Mouse (Mus musculus) thymus, adult 2 months (tissue): ENCODE data around the gene Aplp2. TPM values are rescaled to one million over a fixed set of nuclear protein-coding genes. Genes with fewer than 3 reads are reported as not detected.

Experiments
- DNase-seq: peaks from one replicate; pipeline ENCODE4 v3.0.0; 2021
- H3K27ac ChIP-seq: fragments of 200-500 bp; 2 replicates; pipeline ENCODE4 v1.5.1; 2012; ENCODE audit warnings: low read length, control low read depth; ENCODE audit not compliant: control insufficient read depth, insufficient read depth
- H3K27me3 ChIP-seq: fragments of 200-500 bp; 2 replicates; pipeline ENCODE4 v1.6.1; 2012; ENCODE audit warnings: mild to moderate bottlenecking, low read length, moderate library complexity, mixed read lengths; ENCODE audit not compliant: control insufficient read depth, insufficient read depth
- H3K36me3 ChIP-seq: fragments of 200-500 bp; 2 replicates; pipeline ENCODE4 v1.6.1; 2012; ENCODE audit warnings: mild to moderate bottlenecking, low read length, moderate library complexity; ENCODE audit not compliant: control insufficient read depth, insufficient read depth
- H3K4me1 ChIP-seq: fragments of 200-500 bp; replicated peaks from 2 replicates; pipeline ENCODE4 v1.6.1; 2012; ENCODE audit warnings: low read length; ENCODE audit not compliant: control insufficient read depth, insufficient read depth
- H3K4me3 ChIP-seq: fragments of 200-500 bp; 2 replicates; pipeline ENCODE4 v1.5.1; 2012; ENCODE audit warnings: mild to moderate bottlenecking, low read length, control low read depth, moderate library complexity; ENCODE audit not compliant: control insufficient read depth, insufficient read depth
- CTCF ChIP-seq: fragments of 200-500 bp; IDR thresholded peaks from 2 replicates; pipeline ENCODE4 v1.5.1; 2012; ENCODE audit warnings: mild to moderate bottlenecking, control low read depth, low read length, moderate library complexity, borderline replicate concordance; ENCODE audit not compliant: control insufficient read depth, poor library complexity, insufficient read depth; ENCODE audit errors: extremely low read depth
- POLR2A ChIP-seq: fragments of 200-500 bp; IDR thresholded peaks from 2 replicates; pipeline ENCODE4 v1.6.1; 2012; ENCODE audit warnings: mild to moderate bottlenecking, low read length, control low read depth, moderate library complexity; ENCODE audit not compliant: control insufficient read depth, poor library complexity, insufficient read depth; ENCODE audit errors: extremely low read depth
- WGBS: fragments of 180-500 bp; shearing (Covaris S2); methylation state at CpG from one replicate; pipeline ENCODE4 v1.1.7; 2018; 5-methylcytosine and 5-hydroxymethylcytosine counted together
- polyA plus RNA-seq: library from polyadenylated mRNA; depleted of rRNA; stranded (reverse); fragments of >200 nt; gene quantifications from 2 replicates; pipeline ENCODE4 v1.2.3, GENCODE M21; 2012; rRNA removed

Gene Aplp2
- polyA plus RNA-seq: 163 and 188 TPM in 2 replicates

DNA sequence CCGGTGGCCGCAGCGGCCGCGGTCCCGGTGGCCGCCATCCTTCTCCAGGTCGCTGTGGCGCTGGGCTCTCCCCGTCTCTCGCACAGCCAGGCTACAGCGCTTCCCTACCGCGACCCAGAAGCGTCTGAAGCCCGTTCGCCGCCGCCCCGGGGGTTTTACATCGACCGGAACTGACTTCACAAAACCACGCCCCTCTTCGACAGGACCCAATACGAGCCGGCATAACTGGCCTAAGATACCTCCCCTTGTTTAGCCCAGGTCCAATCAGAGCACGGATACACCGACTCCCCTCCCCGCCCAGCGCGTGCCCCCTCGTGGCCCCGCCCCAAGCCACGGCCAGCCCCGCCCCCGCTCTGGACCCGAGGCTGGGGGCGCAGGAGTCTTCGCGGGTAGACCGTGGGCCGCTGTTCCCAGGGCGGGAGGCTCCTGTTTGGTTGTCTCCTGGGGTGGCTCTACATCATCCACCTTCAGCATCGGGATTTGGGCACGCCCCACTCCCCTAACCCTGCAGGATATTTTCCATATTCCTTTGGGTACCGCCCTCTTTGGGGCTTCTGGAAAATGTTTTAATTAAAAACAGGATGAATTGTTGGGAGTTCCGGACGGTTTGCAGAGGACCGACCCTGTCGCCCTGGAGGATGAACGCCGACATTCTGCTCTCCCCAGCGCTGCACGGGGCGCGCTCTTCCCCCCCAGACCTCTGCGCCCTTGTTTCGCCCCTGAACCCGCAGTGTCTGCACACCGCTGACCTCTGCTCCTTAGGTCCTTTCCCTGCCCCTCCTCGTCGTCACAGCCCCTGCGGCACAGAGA lies at the start of gene Aplp2:
Aplp2 (minus strand) TSS at position 126 of the 810 bp plus-strand sequence.
- WGBS: 1% methylated on average over 63 of the region's 63 CpGs
- H3K4me3 ChIP-seq: peak within 1 kb of the TSS; percentile 91
- H3K27me3 ChIP-seq: peaks cover 5% of the 10 kb centered on the region
- H3K36me3 ChIP-seq: no peaks in the 10 kb centered on the region
- peaks cover 9% of the 10 kb centered on the region for H3K4me1 ChIP-seq
- H3K27ac ChIP-seq: no peak within 1 kb of the TSS
- peak; percentile 97 for TF ChIP-seq POLR2A
- no peak for TF ChIP-seq CTCF
- DNase-seq: peak; percentile 97

GRCm38 (mm10) chr9:31260219-31260618 lies 48.6 kb upstream of the Aplp2 start:
- no peaks in the 10 kb centered on the region for H3K4me1 ChIP-seq
- H3K36me3 ChIP-seq: no peaks in the 10 kb centered on the region
- DNase-seq: no peak
- H3K27ac ChIP-seq: no peak overlapping the region
- no peak overlapping the region for H3K4me3 ChIP-seq
- TF ChIP-seq CTCF (no peak), POLR2A (no peak)
- H3K27me3 ChIP-seq: no peaks in the 10 kb centered on the region
- 91% methylated on average over 4 of the region's 4 CpGs for WGBS

GRCm38 (mm10) chr9:31258237-31258636 lies 46.6 kb upstream of the Aplp2 start:
- Histone ChIP-seq H3K4me1 (peaks cover 7% of the 10 kb centered on the region; the same call in 1 of the 2 replicates), H3K36me3 (no peaks in the 10 kb centered on the region), H3K27me3 (no peaks in the 10 kb centered on the region), H3K4me3 (no peak overlapping the region), H3K27ac (no peak overlapping the region)
- no peak for TF ChIP-seq POLR2A
- TF ChIP-seq CTCF: no peak
- WGBS: 88% methylated on average over 3 of the region's 3 CpGs
- no peak for DNase-seq

GRCm38 (mm10) chr9:31255953-31256352 lies 44.3 kb upstream of the Aplp2 start:
- 97% methylated on average over 7 of the region's 7 CpGs for WGBS
- Histone ChIP-seq H3K4me3 (no peak overlapping the region), H3K4me1 (peaks cover 9% of the 10 kb centered on the region), H3K36me3 (no peaks in the 10 kb centered on the region), H3K27ac (no peak overlapping the region), H3K27me3 (no peaks in the 10 kb centered on the region)
- TF ChIP-seq POLR2A (no peak), CTCF (no peak)
- no peak for DNase-seq

- H3K4me3 ChIP-seq: no peak overlapping the region
- H3K27me3 ChIP-seq: no peaks in the 10 kb centered on the region
- DNase-seq: peak; percentile 5
- WGBS: 57% methylated on average over 7 of the region's 7 CpGs
- H3K36me3 ChIP-seq: no peaks in the 10 kb centered on the region
- TF ChIP-seq CTCF (no peak), POLR2A (no peak)
- no peak overlapping the region for H3K27ac ChIP-seq
- peaks cover 9% of the 10 kb centered on the region for H3K4me1 ChIP-seq
Measured at GRCm38 (mm10) chr9:31254697-31255004, 43.0 kb upstream of the Aplp2 start.

GRCm38 (mm10) chr9:31253866-31254696 lies 42.5 kb upstream of the Aplp2 start:
- no peak overlapping the region for H3K4me3 ChIP-seq
- no peaks in the 10 kb centered on the region for H3K36me3 ChIP-seq
- H3K4me1 ChIP-seq: peaks cover 9% of the 10 kb centered on the region
- H3K27me3 ChIP-seq: no peaks in the 10 kb centered on the region
- no peak overlapping the region for H3K27ac ChIP-seq
- DNase-seq: no peak
- TF ChIP-seq POLR2A: no peak
- no peak for TF ChIP-seq CTCF
- WGBS: 69% methylated on average over 11 of the region's 11 CpGs
